Mouse (Mus musculus): ENCODE measurements around the gene Glod4. TPM values are rescaled to one million over a fixed set of nuclear protein-coding genes. Genes with fewer than 3 reads are reported as not detected.

The Glod4 gene
- polyA plus RNA-seq, 1 experiment = 2.9 TPM

DNA sequence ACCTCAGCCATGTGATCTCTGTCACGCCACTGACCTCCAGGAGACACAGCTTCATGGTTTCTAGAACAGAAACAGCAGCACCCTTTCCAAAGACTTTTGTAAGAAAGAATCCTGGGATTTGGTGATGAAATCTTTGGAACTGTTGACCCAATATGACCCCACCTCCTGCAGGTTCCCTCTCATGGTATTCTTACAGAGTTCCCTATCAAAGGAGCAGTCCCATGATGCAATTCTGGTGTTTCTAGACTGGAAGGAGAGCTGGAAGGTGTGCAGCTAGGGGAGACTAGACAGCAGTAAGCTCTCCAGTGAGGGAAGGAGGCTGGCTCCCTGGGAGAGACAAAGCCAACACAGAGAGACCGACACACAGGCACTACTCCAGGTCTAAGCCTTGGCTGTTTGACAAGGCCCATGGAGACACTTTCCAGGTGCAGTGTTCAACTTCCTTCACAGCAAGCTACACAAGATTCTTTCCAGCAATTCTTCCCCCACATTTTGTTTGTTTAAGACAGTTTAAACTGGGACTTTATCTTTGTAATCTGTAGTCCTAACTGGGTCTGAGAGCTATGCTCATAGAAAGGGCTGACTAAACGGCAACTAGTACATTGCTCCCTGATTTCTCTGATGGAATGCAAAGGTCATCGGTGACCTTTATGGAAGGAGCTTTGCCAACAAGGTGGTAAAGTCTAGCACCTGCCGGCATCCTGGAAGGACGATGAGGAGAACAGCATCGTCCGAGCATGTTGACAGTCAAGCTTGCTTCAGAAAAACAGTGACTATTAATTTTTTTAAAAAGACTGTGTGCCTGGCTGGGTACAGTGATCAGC, 97.1 kb downstream of the Glod4 start:
- no peak for TF ChIP-seq GATA1 (IDR thresholded peaks at IDR 0.05; ENCODE audit: low read length)

DNA sequence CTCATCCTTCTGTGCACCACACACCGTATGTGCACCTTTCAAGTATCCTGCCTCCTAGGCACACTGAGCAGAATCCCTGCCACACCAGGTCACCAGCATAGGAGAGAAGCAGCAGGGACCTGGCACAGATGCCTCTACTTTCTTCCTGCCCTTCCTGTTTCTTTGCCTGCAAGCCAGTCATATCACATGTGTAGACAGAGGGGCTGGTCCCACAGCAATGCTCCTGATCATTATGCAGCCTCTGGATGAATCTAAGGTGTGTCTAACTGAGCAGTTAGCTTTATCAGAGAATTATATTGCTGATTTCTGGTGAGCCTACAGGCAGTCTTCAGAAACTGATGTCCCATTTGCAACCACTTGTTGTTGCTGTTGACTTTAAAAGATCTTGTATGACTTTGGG, 98.4 kb downstream of the Glod4 start:
- TF ChIP-seq GATA1 (IDR thresholded peaks at IDR 0.05; ENCODE audit: low read length) = no peak

DNA sequence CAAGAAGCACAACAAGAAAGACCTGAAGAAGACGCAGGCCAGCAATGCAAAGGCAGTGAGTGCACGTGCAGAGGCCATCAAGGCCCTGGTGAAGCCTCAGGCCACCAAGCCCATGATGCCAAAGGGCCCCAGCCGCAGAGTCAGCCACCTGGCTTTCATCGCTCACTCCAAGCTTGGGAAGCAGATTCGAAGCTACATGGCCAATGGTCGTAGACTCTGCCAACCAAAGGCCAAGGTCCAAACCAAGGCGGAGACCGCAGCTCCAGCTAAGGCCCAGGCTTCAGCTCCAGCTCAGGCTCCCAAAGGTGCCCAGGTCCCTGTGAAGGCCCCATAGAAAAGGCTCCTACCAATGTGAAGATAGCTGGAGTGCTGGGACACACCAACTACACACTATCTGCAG, 99.1 kb downstream of the Glod4 start:
- TF ChIP-seq GATA1 (IDR thresholded peaks at IDR 0.05; ENCODE audit: low read length) = no peak

DNA sequence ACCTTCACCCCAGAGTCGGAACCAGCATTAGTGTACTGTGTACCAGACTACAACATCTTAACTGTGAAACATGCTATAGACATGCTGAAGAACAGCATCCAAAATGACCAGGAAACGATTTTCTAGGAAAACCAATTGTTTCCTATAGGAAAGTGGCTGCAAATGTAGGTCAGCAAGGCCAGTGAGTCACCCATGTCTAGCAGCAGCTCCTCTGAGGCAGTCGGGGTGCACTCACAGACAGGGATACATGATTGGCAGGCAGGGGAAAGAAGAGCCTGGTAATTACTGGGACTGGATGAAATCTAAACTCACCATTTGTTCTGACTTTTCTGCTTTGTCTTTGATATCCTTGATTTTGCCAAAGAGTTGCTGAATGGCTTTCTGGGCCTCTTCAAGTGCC, 105.5 kb downstream of the Glod4 start:
- no peak for TF ChIP-seq GATA1 (IDR thresholded peaks at IDR 0.05; ENCODE audit: low read length)

DNA sequence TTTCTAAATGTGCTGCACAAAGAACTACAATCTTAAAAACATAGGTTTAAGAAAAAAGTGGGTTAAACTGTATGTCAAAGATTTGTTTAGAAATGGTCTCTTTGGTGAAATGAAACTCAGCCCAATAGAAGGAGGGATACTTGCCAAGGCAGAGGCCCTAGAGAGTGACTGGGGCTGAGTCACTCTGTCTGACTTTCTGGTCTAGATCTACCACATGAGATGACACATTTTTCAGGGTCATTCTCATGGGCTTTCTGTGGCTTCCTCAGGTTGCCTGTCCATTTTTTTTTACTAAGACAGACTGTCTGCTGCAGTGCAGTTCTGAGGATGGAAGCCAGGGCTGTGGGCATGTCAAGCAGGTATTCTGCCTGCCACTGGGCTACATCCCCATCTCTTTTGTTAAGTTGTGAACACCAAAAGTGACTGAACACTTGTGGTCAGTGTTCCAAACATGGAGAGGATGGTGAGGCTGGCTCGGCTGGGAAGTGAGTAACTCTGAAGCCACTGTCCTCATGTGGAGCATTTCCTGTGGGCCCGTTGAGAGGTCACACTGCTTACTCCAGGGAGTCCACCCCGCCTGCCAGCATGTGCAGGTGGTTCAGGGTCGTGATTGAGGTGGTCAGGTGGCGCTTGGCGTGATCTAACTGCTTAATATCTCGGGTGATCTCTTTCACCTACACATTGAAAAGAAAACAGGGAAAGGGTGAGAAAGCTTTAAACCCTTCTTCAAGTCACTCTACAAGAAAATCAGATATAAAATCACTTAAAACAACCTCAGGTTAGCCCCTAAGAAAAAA, 107.7 kb downstream of the Glod4 start:
- TF ChIP-seq GATA1 (IDR thresholded peaks at IDR 0.05; ENCODE audit: low read length) = no peak

DNA sequence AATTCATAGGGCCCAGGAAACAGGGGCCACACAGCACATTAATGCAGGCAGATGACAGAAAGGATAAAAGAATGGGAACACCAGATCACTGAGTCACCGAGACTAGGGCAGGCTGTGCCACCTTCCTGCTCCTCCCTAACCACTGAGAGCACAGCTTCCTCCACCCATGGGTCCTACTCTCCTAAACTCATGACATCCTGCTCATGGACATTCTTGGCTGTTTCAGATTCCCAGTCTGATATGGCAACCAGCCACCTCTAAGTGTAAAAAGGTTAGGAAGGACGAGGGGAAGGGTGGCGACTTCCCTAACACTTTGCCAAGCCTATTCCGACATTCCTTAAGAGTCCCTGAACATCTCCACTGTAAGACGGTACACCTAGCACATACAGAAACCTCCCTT, 112.7 kb downstream of the Glod4 start:
- TF ChIP-seq GATA1 (IDR thresholded peaks at IDR 0.05; ENCODE audit: low read length) = no peak

DNA sequence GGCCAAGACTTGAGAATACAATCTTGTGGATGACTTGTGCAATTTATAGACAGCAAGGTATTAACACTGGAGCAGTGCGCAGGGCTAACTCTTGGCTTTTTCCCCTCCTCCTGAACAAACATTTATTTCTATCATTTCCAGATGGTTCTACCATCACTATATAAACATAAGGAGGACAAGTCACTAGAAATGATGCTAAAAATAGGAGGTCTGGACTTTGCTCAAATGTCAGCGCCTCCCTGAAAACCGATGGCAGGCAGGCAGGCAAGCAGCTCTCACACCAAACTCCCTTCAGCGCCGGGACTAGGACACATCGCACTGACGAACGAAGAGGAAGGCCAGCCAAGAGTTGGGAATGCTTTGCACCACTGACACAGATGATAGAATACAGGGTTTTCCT, 118.1 kb downstream of the Glod4 start:
- TF ChIP-seq GATA1 (IDR thresholded peaks at IDR 0.05; ENCODE audit: low read length) = no peak

DNA sequence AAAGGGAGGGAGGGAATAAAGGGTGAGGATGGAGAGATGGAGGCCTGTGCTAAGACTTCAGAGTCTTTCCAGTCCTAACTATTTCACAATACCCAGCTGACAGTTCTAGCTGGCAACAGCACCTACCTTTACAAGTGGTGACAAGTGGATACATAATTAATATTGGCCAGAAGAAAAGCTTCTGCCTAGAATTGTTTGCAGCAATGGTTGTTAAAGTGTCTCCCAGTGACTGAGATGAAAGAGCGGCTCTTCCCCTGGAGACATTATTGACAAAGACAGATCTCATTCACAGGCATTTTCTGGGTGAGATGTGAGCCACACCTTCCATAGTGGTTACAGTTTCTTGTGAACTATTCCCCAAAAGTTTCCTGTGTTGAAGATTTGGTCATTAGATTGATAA, 120.0 kb downstream of the Glod4 start:
- TF ChIP-seq GATA1 (IDR thresholded peaks at IDR 0.05; ENCODE audit: low read length) = no peak

DNA sequence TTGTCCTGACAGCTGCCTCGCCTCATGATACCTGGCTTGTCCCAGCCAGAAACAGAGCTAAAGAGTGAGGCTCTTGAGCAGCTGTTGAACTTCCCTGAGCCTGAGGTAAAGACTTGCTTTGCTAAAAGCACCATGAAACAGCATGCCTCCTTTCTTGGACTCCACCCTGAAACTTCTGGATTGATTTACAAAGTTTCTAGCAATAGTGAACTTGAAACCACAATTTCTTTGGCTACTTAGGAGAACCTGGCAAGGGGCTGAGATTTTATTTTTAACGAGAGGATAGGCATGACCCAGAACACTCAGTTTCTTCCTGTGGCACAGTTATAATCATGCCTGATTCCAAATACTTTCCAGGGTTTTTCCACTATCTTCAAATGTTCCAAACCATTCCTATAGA, 121.0 kb downstream of the Glod4 start:
- no peak for TF ChIP-seq GATA1 (IDR thresholded peaks at IDR 0.05; ENCODE audit: low read length)

DNA sequence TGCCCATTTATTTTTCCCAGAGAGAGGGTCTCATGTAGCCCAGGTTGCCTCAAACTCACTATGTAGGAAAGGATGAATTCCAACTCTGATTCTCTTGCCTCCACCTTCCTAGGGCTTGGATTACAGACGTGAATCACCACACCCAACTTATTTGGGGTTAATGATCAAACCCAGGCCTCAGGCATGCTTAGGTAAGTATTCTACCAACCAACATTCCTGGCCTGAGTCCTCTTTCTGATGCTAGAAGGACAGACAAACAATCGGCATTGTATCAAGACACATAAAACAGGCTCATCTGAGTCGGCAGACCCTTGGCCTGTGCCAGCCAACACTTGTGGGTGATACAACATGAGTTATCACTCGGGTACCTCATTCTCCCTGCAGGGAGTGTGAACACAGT, 122.4 kb downstream of the Glod4 start:
- TF ChIP-seq GATA1 (IDR thresholded peaks at IDR 0.05; ENCODE audit: low read length) = no peak

DNA sequence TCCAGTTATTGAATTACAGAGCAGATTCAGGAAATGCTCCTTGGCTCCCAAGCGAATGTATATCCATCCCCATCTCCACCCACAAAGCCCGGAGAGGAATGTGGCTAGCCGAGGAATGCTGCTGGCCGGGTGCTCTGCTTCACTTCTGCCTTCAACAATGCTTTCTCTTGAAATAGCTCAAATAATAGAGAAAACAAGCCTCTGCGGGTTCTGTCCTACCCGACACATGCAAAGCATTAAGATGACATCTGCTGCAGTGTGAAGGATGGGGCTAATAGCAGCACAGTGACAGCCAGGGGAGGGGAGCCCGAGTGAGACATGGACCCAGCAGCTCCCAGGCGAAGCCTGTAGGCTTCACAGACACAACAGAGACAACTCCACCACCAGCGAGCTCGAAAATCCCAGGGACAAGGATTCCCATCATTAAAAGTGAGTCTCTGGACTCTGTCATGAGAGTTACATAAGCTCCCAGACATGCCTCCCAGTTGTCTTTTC, 123.1 kb downstream of the Glod4 start:
- TF ChIP-seq GATA1 (IDR thresholded peaks at IDR 0.05; ENCODE audit: low read length) = no peak

DNA sequence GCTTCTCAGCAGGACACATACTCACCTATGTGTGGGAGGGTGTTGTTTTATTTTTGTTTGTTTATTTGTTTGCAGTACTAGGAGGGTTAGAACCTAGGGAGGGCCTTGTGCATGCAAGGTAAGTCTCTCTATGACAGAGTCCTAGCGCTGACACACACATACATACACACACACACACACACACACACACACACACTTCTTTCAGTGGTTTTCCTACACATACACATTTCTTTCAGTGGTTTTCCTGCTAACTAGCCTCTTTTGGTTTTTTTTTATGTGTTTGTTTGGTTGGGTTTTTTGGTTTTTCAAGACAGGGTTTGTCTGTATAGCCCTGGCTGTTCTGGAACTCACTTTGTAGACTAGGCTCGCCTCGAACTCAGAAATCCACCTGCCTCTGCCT, 133.1 kb downstream of the Glod4 start:
- no peak for TF ChIP-seq GATA1 (IDR thresholded peaks at IDR 0.05; ENCODE audit: low read length)

DNA sequence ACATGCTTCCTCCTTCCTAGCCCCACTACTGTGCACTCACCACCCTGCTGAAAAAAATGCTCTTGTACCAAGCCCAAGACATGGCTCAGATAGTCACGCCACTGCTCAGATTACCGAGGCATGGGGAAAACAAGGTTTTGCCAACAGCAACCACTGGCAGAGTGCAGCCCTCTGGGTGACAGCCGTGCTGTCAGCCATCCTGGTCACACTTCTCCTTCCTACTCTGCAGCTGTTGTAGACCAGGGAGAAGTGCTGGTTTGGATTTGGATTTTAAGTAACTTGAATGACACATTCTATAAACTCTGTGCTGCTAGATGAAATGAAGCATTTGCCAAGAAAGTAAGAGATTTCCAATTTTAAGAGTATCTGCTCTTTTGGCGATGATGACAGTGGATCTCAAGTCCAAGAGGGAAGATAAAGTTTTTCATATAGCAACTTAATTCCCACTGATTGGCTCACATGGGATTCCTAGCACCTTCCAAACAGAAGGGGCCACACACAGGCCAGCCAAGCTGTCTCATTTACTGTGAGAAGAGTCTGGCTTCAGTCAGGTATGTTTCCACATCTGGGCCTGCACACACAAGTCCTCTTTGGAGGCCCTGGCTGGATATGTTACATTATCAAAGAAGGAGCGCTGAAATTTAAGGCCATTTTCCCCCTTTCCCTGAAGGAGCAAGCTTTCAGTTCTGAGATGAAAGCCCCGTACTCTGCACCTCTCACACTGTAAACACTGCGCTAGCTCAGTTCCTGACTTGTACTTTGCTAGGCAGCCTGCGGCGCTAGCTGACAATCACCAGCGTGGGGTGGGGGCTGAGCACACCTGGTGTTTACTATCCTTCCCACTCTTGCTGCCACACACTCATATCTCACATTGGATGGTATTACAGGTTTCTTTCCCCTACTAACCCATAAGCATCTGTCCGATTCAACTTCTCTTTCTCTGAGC, 136.7 kb downstream of the Glod4 start:
- no peak for TF ChIP-seq GATA1 (IDR thresholded peaks at IDR 0.05; ENCODE audit: low read length)

DNA sequence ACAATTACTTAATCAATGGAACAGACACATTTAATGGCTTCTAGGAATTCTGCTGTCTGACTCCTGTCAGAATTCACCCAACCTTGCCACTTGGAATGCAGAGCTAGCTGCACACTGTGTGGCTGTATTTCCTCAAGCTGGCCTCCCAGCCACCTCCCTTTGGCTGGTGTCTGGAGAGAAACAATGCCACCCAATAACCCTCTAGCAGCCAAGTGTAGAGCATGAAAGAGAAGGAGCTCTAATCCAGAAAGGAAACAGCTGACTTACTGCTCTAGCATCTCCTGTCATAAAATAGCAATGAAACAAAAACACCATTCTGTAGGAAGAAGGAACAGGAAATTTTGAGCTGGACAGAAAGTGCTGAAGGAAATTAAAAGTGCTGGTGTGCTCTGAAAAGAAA, 142.4 kb downstream of the Glod4 start:
- no peak for TF ChIP-seq GATA1 (IDR thresholded peaks at IDR 0.05; ENCODE audit: low read length)

DNA sequence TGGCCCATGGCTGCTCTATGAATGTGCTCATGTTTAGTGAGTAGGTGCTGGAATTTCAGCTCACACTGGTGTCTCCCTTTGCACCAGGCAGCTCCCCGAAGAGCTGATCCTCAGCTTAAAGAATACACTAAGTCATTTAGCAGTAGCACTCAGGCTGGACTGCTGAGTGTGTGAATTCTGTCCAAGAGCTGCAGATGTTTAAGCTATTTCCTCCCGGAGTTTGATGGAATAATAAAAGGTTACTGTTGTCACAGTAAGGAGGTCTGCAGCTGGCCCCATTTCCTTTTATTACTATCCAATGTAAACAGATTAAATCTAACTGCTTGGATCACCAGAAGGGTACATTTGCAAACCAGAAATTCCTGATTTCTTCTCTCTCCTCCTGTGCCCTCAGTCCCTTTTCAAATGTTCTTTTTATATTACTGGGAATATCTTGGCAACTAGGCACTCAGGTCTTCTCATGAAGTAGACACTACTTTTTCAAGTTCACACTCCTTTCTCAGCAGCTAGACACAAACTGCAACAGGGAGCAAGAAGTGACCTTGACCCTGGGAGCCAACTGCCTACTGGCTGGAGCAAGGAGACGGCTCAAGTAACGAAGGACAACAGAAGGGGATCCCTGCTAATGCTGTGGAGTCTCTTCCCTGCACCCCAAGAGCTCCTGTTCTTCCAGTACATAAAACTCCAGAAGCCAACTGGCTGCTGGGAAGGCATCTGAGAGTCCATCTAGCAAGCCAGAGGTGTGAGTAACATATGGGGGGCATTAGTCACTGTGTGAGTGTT, 144.1 kb downstream of the Glod4 start:
- no peak for TF ChIP-seq GATA1 (IDR thresholded peaks at IDR 0.05; ENCODE audit: low read length)
